Mouse (Mus musculus) macrophage (primary cell): ENCODE results near the gene Macf1. TPM values are rescaled to one million over a fixed set of nuclear protein-coding genes. Genes with fewer than 3 reads are reported as not detected.

ENCODE experiments used
- H3K27ac ChIP-seq: fragments of 350-480 bp; formaldehyde crosslinking; 2 replicates; pipeline ENCODE4 v1.9.0; 2021
- H3K36me3 ChIP-seq: fragments of 350-480 bp; formaldehyde crosslinking; 2 replicates; pipeline ENCODE4 v1.9.0; 2021; ENCODE audit errors: inconsistent target
- H3K4me3 ChIP-seq: fragments of 350-480 bp; formaldehyde crosslinking; 2 replicates; pipeline ENCODE4 v1.9.0; 2021; ENCODE audit errors: inconsistent target
- H3K79me2 ChIP-seq: fragments of 350-480 bp; formaldehyde crosslinking; 2 replicates; pipeline ENCODE4 v1.9.0; 2021; ENCODE audit errors: inconsistent target
- WGBS: methylation state at CpG from one replicate; pipeline ENCODE4 v1.1.7; 2026; ENCODE audit warnings: inconsistent platforms; ENCODE audit not compliant: missing documents; 5-methylcytosine and 5-hydroxymethylcytosine counted together
- polyA plus RNA-seq: library from polyadenylated mRNA; stranded (reverse); fragments of 250-400 nt; gene quantifications from 3 replicates; pipeline ENCODE4 v1.2.4, GENCODE M21; 2018; ENCODE audit warnings: inconsistent platforms

Gene Macf1
- polyA plus RNA-seq, 1 experiment from 2014 or later: 144 TPM

DNA sequence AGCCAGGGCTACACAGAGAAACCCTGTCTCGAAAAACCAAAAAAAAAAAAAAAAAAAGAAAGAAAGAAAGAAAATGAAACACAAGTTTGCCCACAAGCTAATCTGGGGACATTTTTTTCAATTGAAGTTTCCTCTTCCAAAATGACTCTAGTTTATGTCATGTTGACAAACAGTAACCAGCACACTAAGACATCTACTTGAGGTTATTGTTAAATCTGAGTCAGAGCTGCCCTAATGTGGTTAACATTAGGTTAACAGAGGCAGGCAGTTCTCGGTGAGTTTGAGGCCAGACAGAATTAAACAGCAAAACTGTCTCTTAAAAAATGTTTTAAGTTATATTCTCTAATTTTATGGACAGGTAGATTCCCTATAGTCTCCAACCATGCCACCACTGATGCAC is 72.9 kb downstream of the Macf1 start:
- H3K36me3 ChIP-seq: no peaks in the 10 kb centered on the region
- no peak overlapping the region for H3K4me3 ChIP-seq
- H3K79me2 ChIP-seq: peaks cover 70% of the 10 kb centered on the region
- peak overlapping the region; percentile 41 for H3K27ac ChIP-seq
- 42% methylated on average over 1 of the region's 2 CpGs for WGBS

DNA sequence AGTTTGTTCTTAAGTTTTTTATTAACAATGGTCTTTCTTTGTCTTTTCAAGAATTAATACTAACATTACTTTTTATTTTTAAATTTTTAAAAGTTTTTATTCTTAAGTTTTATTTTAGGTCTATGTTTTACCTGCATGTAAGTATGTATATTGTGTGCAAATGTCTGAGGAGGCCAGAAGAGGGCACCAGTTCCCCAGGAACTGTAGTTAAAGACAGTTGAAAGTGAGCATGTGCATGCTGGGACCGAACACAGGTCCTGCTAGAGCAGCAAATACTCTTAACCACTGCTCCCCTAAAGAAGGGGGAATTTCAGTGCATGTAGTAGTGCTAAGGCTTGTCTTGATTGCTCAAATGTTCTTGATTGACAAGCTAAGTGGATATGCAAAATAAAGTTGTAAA is 77.0 kb downstream of the Macf1 start:
- Histone ChIP-seq H3K4me3 (no peak overlapping the region), H3K27ac (no peak overlapping the region), H3K36me3 (no peaks in the 10 kb centered on the region), H3K79me2 (peaks cover 72% of the 10 kb centered on the region)
- WGBS: 87% methylated on average over 1 of the region's 1 CpGs

DNA sequence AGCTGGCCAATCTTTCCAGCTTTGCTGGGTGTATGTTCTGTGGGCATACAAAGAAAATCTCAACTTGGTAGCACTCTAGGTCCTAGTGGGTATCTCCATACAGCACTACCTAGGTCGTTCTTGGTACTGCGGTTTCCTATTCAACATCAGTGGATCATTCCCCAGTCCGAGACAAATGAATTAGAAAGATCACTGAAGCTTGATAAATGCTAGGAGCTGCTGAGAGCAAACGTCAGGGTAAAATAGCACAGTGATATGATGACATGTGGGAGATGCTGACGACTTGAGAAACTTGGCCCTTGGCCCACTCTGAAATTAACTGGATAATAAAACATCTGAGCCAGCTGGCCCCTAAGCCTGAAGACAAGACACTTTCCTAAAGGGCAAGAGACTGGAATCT is 78.2 kb downstream of the Macf1 start:
- WGBS: 81% methylated on average over 5 of the region's 5 CpGs
- Histone ChIP-seq H3K79me2 (peaks cover 77% of the 10 kb centered on the region), H3K36me3 (no peaks in the 10 kb centered on the region), H3K4me3 (no peak overlapping the region), H3K27ac (no peak overlapping the region)

- no peak overlapping the region for H3K4me3 ChIP-seq
- H3K27ac ChIP-seq: no peak overlapping the region
- no peaks in the 10 kb centered on the region for H3K36me3 ChIP-seq
- 100% methylated on average over 1 of the region's 1 CpGs for WGBS
- peaks cover 77% of the 10 kb centered on the region for H3K79me2 ChIP-seq
These were observed 78.9 kb downstream of the Macf1 start for GRCm38 (mm10) chr4:123605309-123605708.

GRCm38 (mm10) chr4:123602700-123603261 is 81.4 kb downstream of the Macf1 start:
- H3K36me3 ChIP-seq: no peaks in the 10 kb centered on the region
- H3K27ac ChIP-seq: no peak overlapping the region
- H3K79me2 ChIP-seq: peaks cover 71% of the 10 kb centered on the region
- 88% methylated on average over 2 of the region's 2 CpGs for WGBS
- no peak overlapping the region for H3K4me3 ChIP-seq

DNA sequence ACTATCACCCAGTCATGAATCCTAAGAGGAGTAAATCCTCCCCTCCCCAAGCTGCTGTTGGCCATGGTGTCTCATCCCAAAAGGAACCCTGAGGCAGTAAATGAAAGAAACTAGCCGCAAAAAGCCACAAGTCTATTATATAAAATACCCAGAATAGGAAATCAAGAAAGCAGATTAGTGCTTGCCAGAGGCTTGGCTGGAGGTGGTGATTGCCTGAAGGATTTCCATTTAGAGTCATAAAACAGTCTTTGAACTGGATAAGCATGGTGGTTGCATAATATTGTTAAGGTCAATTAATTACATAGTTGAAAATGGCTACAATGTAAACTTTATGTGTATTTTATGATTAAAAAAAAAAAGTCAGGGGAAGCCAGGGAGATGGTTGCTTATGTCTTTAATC is 83.1 kb downstream of the Macf1 start:
- 100% methylated on average over 1 of the region's 1 CpGs for WGBS
- no peak overlapping the region for H3K4me3 ChIP-seq
- no peak overlapping the region for H3K27ac ChIP-seq
- H3K79me2 ChIP-seq: peaks cover 76% of the 10 kb centered on the region
- H3K36me3 ChIP-seq: no peaks in the 10 kb centered on the region

GRCm38 (mm10) chr4:123598519-123599228 is 85.5 kb downstream of the Macf1 start:
- H3K4me3 ChIP-seq: no peak overlapping the region
- WGBS: 88% methylated on average over 8 of the region's 11 CpGs
- H3K36me3 ChIP-seq: no peaks in the 10 kb centered on the region
- H3K27ac ChIP-seq: no peak overlapping the region
- peaks cover 73% of the 10 kb centered on the region for H3K79me2 ChIP-seq

DNA sequence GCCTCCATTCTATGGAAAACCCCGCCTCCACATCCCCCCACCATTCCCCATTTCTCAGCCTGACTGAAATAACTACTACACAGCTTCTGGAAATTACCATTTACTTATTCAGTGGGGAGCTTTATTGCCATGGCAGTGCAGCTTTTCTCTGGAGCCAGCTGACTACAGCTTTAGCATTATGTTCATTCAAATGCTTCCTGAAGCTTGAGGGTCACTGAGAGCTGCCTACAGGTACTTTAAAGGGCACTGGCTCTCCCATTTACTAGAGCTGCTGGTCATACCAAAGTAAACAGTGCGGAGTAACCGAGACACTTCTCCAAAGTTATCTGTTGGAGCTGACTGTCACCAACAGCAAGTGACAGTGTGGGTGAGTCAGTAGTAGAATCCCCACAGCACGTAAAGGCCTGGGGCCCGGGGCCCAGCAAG is 89.8 kb downstream of the Macf1 start:
- H3K4me3 ChIP-seq: no peak overlapping the region
- H3K27ac ChIP-seq: no peak overlapping the region
- WGBS: 98% methylated on average over 5 of the region's 5 CpGs
- no peaks in the 10 kb centered on the region for H3K36me3 ChIP-seq
- peaks cover 91% of the 10 kb centered on the region for H3K79me2 ChIP-seq

- H3K36me3 ChIP-seq: no peaks in the 10 kb centered on the region
- H3K4me3 ChIP-seq: no peak overlapping the region
- WGBS: 87% methylated on average over 3 of the region's 3 CpGs
- peaks cover 91% of the 10 kb centered on the region for H3K79me2 ChIP-seq
- H3K27ac ChIP-seq: no peak overlapping the region
These were observed 90.5 kb downstream of the Macf1 start for GRCm38 (mm10) chr4:123593664-123594063.

- Histone ChIP-seq H3K4me3 (no peak overlapping the region), H3K27ac (no peak overlapping the region), H3K79me2 (peaks cover 87% of the 10 kb centered on the region), H3K36me3 (no peaks in the 10 kb centered on the region)
- WGBS: 98% methylated on average over 4 of the region's 5 CpGs
These were observed 92.1 kb downstream of the Macf1 start for GRCm38 (mm10) chr4:123592046-123592445.

DNA sequence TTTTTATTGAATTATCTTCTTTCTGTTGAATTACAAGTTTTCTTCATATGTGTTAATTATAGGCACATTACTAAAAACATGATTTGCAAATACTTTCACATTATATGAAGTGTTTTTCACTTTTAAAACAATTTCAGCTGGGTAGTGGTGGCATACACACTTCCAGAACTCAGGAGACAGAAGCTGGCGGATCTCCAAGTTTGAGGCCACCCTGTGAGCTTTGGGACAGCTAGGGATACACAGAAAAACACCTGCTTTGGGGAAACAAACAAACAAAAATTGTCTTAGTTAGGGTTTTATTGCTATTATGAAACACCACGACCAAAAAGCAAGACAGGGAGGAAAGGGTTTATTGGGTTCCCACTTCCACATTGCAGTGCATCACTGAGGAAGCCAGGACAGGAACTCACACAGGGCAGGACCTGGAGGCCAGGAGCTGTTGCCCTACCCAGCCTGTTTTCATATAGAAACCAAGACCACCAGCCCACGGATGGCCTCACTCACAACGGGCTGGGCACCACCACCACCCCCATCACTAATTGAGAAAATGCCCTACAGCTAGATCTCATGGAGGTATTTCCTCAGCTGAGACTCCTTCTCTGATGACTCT is 93.0 kb downstream of the Macf1 start:
- 41% methylated on average over 4 of the region's 4 CpGs for WGBS
- H3K79me2 ChIP-seq: peaks cover 88% of the 10 kb centered on the region

DNA sequence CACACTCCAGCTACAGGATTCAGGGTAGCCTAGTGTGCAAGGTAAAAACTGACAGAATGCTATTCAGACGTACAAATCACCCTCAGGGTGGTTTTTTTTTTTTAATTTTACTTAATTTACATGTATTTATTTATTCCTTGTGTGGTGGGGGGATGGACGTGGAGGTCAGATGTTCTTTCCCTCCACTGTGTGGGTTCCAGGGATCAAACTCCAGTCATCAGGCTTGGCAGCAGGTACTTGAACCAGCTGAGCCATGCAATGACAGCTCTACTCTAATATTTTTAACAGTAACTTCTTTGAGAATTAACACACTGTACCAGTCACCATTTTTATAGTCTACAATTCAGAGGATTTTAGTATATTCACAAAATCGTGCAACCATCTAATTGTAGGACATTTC is 94.7 kb downstream of the Macf1 start:
- H3K4me3 ChIP-seq: no peak overlapping the region
- H3K79me2 ChIP-seq: peaks cover 91% of the 10 kb centered on the region
- 93% methylated on average over 3 of the region's 3 CpGs for WGBS
- no peaks in the 10 kb centered on the region for H3K36me3 ChIP-seq
- no peak overlapping the region for H3K27ac ChIP-seq

More for the DNA sequence above, 93.0 kb downstream of the Macf1 start:
- H3K27ac ChIP-seq: no peak overlapping the region
- H3K36me3 ChIP-seq: no peaks in the 10 kb centered on the region
- H3K4me3 ChIP-seq: no peak overlapping the region

DNA sequence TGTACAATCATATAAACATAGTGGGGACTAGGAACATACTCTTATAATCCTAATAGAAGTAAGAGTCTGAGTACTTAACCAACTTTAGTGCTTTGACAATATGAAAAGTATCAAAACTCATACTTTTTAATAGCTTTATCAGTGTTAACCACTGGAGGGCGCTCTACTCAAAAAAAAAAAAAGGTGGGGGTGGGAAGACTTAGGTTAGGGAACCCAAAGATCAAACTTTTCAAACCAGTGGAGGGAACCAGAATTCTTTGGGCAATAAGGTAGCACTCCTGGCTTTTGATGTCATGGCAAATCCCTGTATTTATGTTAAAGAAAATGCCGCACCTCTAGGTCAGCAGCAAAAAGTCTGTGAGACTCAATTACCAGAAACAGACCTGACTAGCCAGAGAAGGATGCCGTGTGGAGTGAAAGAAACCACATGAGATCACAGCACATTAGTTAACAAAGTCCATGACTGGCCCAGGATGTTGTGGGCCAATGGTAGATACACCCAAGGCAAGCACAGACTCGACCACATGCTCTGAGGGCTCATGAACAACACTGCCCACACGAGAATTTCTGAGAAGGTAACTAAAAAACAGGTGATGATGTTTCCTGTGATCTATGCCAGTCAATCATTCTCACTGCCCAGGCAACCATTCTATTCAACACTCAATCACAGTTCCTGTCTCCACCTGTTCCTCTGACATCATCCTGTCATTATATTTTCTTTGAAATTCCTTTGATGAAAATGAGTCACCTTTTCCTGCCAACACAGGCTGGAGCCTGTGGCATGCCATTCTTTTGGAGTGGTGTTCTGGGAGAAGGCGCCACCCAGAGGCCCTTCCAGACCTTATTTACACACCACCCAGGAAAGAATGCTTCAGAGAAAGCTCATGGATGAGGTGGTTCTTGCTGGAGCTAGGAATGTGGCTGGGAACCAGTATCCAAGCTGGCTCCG is 95.5 kb downstream of the Macf1 start:
- Histone ChIP-seq H3K79me2 (peaks cover 91% of the 10 kb centered on the region), H3K36me3 (no peaks in the 10 kb centered on the region), H3K4me3 (no peak overlapping the region), H3K27ac (no peak overlapping the region)
- 55% methylated on average over 7 of the region's 7 CpGs for WGBS

DNA sequence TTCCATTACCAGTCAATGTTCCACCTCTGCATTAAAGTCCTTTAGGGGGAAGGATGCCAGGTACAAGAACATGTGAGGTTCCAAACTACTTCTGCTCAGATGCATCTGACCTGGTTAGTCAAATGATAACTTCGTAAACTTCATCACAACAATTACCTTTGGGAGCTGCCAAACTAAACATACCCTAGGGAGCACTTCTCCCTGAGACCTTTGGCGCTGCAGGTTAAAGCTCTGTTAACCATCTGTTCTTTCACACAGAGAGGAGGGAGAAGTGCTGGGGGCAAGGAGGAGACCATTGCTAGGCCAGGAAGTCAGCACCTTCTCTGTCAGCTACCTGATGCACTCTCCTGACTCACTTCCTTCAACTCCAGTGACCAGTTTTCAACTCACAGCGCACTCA is 96.5 kb downstream of the Macf1 start:
- 98% methylated on average over 3 of the region's 3 CpGs for WGBS
- Histone ChIP-seq H3K36me3 (no peaks in the 10 kb centered on the region), H3K4me3 (no peak overlapping the region)

More for the DNA sequence above, 96.5 kb downstream of the Macf1 start:
- Histone ChIP-seq H3K27ac (no peak overlapping the region), H3K79me2 (peaks cover 91% of the 10 kb centered on the region)
